Mouse (Mus musculus) CD4-positive, CD25-positive, alpha-beta regulatory T cell, adult 4 months (primary cell): ENCODE measurements around the gene Rnasel. TPM values are rescaled to one million over a fixed set of nuclear protein-coding genes. Genes with fewer than 3 reads are reported as not detected.
A peak's percentile ranks its signal among the peaks of the same experiment; 100 is the strongest.

Source experiments
- ATAC-seq: one replicate; pipeline ENCODE4 v1.8.0; 2017
- polyA plus RNA-seq, 2 experiments: library from polyadenylated mRNA; unstranded; fragments of 100-300 nt; shearing (Covaris generic); gene quantifications; one replicate each; pipeline ENCODE4 v1.2.1; 2017

Rnasel gene
- 10 to 100 TPM; 53.0 to 58.5 TPM for polyA plus RNA-seq

DNA sequence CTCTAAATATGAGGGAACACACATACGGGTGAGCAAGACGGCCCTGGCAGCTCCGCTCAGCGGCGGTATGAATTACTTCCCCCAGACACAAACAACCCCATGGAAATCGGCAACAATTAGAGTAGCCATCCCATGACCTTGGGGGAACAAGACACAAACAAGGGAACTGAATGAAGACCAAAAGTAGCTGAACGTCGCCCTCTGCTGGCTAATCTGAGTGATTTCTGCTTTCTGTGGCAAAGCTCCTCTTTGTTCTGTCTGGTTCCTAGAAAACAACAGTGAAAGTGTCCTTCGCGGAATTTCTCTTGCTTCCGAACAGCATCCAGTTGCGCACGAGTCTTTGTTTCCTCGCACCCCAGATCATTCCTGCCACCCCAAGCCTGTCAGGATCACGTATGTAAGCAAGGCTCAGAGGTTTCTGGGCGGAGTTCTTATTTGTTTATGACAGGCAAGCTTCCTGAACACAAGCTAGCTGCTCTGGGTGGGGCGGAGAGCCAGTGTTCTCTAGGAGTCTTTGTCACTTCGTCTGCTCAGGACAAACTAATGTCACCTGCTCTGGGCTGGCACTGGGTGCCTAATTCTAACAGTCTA is at the start of gene Rnasel:
Rnasel (plus strand) TSS at position 216 of the 591 bp plus-strand sequence.
- ATAC-seq, result peak; percentile 64

DNA sequence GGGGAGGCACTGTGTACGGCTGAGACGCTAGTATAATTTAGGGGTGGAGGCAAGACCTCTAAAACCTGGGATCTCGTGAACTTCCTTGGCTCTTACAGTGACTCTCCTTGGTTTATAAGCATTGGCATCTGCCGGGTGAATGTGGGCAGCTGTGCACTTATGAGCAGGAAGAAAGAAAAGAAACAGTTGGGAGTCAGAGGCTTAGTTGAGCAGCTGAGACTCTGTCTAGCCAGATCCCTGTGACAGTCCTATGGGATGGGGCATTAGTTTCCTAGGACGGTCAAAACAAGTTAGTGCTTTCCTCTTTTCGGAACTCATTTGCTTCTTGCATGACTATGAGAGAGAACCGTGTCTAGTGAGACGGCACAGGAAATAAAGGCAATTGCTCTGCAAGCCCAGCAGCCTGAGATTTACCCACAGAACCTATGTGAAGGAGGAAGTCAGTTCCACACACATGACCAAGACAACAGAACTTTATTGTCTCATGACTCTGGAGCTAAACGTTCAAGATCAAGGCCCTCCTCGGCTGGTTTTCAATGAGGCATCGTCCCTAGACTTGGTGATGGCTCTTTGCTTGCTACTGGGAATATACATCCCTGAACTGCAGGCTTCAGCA is 48.7 kb upstream of the Rnasel start:
- peak; percentile 74 for ATAC-seq

DNA sequence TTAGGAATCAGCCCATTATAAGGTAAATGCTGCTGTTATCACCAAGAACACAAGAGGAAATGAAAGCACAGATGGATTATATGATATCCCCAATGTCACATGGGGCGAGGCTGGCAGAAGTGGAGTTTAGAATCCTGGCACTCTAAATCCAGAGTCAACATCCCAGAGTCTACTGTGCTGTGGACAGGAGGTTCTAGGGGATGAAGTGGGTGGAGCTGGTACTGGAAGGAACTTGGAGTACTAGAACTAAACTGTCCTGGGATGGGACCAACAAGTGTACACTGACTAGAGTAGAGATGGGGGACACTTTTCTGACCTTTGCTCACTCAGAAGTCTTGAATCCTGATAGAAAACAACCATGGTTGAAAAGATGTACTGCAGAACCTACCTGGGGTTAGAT is 47.8 kb upstream of the Rnasel start:
- ATAC-seq, result no peak

DNA sequence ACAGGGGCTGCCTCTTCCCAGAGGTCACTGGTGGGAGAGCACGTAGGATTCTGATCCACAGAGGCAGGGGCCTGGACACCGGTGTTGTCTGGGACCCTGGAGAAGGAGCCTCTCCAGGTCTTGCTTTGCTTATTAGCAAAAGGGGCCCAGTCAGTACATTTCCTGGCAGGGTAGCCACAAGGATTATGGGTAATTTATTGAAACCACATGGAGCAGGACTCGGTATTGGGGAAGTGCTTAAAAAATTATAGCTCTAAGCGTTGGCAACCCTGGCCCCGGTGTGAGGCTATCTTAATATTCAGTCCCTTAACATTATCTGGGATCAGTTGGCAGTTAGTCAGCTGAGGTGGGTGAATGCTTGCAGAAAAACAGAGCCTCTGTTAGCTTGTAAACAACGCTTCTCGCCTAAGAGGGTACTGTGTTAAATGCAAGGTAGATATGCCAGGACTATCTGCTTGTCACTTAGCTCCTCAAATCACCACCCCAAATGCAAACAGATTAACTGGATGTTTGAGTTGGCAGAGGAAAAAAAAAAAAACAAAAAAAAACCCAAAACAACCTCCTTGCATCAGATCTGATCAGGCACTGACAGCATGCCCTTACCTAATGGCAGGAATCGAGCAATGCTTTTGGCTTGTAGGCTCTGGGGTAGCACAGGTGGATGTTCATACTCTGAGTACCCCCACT is 46.9 kb upstream of the Rnasel start:
- no peak for ATAC-seq

DNA sequence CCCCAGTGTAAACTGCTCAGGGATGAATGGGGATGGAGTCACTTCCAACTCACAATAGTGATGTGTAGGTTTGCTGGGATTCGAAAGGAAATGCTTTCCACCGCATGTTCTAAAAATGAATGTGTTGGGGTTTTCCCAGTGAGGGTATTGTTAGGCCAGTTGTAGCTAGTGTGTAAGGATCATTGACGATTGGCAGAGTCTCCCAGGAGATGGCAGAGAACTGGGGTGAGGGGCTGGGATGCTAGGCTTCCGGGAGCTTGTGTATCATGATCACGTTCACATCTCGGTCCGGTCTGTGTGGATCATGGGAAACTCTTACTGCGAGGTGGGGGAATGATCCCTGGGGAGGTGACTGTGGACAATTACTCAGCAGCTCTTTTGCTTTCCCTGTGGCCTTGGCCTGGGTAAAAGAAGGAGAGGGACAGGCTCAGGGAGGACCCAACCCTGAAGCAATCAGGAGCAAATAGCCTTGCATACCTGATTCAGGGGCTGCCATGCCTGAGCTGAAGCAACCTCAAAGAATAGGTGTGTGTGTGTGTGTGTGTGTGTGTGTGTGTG is 46.3 kb upstream of the Rnasel start:
- ATAC-seq, result peak; percentile 44

DNA sequence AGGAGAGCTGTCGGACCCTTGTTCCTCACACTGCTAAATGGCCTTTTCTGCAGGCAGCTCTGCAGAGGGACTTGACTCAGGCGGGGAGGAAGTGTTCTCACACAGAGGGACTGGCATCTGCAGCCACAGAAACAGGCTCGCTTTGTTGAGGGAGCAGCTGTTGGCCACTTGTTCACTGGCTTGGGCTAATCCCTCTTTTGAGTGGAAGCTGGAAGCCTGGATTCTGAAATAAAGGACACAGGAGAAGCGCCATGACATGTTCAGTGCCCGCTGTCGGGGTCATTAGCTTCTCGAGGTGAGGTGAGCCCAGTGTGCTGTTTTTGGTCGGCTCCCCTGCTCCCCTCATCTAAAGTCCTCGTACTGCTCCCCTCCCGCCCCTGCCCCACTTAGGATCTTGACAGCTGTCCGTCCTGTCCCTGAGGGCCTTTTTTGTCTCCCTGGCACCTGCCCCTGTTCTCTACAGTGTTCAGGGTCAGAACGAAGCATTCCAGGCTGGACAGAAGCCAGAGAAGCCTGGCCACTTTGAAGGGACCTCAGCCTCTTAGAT is 45.7 kb upstream of the Rnasel start:
- no peak for ATAC-seq

DNA sequence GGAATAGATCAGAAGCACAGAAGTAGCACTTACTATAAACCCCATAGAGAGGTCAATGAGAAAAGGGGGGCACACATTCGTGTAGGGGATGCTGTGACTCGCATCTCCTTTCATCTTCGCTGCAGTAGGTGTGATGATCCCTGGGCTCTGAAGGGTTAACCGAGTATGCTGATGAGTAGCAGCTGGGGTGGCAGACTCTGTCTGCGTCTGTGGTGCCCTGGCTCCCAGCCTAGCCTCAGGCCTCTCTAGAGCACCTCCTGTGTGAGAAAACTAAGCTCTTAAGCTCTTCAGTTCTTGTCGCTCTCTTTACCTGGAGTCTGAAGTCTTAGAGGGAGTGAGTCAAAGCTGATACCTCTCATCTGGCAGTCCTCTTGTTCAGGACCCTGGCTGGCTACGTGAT is 45.1 kb upstream of the Rnasel start:
- ATAC-seq, result no peak

DNA sequence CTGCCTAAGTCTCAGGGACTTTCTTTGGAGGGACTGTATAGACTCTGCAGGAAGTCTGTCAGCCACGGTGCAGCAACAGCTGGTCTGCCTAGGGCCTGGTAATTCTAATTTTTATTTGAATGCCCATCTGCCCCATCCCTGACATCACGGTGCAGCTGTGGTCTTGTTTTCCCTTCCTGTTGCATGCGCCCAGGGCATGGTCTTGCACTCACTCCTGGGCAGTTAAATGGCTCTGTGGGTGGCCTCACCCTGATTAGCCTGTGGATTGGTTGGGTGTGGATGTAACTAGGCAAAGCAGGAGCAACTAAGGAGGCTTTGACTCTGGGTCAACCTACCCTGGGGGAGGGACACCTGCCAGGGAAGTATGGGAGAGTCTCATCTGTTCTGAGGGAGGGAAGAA is 44.2 kb upstream of the Rnasel start:
- ATAC-seq, result no peak

DNA sequence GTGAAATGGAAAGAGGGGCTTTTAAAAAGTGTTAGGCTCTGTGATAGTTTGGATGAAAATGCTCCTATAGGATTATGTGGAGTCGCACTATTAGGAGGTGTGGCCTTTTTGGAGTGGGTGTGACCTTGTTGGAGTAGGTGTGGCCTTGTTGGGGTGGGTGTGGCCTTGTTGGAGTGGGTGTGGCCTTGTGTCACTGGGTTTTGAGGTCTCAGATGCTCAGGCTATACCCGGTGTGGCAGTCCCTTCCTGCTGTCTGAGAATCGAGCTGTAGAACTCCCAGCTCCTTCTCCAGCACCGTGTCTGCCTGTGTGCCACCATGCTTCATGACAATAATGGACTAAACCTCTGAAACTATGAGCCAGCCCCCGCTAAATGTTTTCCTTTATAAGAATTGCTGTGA is 40.6 kb upstream of the Rnasel start:
- no peak for ATAC-seq

DNA sequence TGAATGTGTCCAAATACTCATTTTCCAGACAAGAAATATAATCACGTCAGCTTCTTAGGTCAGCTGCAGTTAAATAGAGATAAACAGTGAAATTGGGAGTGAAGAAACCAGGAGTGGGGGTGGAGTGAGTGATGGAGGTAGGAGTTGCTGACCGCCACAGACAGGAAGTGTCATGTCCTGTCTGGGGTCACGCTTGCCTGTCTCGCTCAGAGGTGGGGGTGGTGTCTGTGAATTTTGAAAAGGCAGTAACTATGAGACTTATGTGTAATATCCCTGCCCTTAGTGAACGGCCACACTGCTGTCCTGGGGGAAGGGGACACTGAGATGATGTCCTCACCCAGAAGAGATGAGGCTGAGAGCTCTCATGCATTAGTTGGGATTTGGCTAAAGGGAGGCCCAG is 39.8 kb upstream of the Rnasel start:
- ATAC-seq, result peak; percentile 51

DNA sequence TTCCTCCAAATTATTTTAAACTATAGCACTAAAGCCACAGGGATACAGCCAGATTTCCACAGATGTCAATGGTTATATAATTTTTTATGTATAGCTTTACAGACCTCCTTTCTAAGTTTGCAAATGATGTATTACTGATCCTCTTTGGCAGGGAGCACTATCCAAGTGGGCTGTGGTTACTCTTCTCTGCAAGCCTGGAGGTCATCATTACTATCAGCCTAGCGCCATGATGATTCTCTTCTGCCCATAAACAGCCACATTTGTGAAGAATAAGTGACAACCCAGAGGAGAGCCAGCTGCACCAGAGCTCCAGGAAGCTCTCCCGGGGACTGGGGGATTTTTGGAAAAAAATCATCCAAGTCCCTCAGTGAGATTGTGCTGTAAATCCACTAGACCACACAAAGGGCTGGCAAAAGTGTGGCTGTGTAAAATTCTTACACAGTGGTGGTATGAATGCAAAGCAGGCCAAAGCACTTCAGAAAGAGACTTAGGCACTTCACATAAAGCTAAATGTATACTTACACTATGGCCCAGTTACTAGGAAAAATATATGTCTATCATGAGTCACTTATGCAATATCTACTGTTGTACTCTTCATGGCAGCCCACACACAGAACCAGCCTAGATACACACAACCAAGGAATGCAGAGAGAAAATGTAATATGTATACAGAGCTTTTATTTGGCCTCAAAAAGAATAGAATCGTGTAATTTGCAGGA is 37.5 kb upstream of the Rnasel start:
- ATAC-seq, result no peak

DNA sequence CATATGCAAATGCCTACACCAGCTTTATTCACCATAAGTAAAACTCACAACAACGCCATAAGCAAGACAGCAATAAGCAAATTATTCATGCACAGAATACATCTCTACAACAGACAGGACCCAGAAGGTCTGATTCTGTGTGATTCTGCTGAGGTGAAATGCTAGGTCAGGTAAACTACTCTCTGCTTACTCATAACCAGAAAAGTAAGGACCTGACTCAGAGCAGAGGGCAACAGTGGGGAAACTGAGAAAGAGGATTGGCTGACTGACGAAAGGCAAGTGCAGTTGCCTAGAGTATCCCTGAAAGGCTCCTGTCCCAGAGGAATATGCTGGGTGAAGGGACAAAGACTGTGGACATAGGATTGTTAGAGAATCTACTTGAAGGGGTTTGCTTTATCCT is 36.6 kb upstream of the Rnasel start:
- peak; percentile 51 for ATAC-seq

DNA sequence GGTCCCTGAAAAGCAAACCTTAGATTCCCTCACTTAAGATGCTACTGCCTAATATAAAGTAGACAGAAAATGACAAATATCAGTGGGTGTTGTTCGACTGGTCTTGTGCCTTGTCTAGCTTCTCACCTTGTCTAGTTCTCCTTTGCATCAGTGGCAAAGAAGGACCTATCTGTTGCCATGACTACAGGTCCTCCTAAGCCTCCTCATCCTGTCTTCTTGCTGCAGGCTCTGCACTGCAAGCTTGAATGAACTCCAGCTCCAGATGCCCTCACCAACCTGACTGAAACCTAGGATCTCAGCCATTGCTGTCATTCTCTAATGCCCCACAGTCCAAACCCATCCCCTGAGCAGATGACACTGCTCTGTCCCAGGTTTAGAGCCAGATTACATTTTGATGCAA is 31.2 kb upstream of the Rnasel start:
- ATAC-seq, result no peak

DNA sequence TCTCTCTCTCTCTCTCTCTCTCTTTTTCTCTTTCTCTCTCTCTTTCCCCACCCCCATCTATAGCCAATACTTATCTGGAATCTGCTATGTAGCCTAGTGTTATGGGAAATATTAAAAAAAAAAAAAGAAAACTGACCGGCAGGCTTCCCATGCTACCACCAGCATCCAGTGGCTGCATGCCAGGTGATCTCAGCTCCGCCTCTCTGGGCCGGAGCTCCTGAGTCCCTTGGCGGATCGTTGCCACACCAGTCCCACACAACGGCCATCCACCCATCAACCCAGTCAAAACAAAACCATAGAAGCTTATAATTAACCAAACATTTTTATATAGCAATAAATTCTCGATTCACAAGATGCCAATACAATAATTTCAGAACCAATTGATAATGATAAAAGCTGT is 28.3 kb upstream of the Rnasel start:
- ATAC-seq, result no peak

DNA sequence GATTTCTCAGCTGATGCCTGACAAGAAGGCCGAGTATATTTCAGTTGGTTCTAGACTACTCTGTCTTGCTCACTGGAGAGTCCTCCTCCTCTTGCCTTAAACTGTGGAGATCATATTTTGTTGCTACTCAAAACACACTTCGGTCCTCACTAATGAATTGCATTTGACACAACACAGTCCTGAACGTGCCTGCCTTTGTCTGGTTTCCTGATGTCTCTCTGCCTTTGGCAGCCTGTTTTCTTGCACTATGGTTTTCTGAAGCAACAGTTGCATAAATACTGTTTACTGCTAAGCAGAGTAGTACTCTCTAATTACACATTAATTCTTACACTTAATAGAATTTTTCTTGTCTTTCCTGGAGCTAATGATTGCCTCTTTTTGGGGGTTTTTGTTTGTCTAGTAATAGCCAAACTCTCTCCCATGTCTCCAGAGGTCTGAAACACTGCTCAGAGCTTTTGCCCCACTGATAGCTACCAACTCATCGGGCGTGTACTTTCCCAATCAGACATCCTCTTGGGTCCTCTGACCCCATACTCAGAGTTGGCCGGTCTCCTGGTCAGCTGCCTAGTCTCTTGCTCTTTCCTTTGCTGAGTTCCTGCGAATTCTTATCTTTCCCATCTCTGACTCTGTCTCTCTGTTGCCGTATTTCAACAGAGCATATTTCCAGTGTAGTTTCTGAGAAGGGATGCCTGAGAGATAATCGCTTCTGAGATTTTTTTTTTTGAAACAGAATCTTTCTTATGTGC is 27.5 kb upstream of the Rnasel start:
- ATAC-seq, result no peak

DNA sequence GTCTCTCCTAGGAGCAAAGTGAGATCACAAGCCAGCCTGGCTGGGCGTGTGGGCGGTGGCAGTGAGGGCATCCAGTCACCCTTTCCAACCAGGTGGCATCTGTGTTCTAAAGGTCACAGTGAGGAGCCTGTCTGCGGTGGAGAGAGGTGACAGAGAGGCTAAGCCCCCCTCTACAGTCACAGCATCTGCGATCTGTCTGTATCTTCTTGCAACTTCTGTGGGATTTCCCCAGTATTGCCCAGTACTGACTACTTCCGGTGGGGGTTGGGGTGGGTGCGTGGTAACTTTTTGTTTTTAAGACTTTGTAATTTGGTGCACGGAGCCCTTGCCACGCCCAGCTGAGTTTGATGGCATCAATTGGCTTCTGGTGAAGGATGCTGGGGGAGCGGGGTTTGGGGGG is 25.8 kb upstream of the Rnasel start:
- peak; percentile 95 for ATAC-seq

DNA sequence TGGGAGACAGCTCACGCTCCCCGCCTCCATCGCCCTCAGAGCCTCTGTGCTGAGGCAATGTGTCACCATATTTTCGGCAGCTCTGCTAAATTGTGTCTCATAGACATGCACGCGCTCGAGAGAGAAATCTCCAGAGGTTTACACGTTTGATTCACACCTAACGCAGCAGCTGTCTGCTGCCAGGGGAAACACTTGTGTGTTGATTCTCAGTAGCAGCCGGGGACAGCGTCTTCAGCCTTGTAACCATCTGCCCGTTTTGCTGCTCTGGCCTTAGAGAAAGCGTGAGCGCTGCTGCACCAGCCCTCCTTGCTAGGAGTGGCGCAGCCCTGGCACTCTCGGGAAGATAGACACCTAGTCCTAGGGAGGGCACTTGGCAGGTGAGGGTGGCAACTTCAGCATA is 22.6 kb upstream of the Rnasel start:
- no peak for ATAC-seq

DNA sequence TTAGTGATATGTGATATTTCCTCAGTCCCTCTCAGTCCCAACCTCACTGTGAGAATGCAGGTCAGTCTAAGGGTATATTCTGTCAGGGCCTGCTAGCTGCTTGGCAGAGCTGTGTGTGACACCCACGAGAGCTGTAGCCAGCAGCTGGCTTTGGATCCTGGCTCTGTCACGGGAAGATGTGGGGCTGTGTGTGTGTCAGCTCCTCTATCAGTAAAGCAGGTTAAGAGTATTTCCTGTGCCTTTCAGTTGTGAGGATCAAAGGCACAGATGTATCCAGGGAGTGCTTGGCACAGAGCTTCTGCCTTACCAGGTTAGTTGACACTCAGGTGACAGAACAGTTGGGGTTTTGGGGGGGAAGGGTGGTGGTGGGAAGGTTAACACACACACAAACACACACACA is 19.4 kb upstream of the Rnasel start:
- ATAC-seq, result peak; percentile 63

DNA sequence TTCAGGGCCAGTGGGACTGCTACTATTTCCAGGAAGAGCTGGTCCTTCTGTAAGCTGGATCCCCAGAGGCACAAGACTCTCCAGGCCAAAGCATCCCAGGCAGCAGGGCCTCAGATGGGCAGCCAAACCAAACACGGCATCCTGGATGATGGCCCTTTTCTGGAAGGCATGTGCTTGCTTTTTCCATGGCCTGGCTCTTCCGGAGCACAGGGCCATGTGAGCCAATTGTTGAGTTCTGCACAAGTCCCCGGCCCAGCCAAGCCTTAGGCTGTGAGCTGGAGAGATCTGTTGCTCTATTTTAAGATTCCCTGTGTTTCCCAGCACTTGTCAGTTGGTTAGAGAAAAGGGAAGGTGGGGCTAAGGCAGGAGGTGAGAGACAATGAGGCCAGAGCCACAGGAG is 18.6 kb upstream of the Rnasel start:
- no peak for ATAC-seq

DNA sequence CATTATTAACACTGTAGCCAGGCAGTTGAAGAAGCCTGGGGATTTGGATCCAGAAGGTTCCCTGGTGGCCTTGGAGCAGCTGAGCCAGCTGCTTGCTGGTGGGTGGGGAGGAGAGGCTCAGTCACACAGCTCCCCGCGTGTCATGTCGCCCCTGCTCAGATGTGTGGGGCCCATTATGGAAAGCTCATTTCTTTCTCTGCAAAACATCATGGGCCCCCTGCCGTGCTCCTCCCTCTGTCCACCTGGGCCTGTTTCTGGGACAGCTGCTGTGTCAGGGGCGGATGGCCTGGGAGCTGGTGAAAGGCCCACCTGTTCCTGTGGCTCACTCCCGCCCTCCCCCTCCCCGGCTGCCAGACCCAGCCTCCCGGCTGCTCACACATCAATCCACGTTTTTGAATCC is 16.0 kb upstream of the Rnasel start:
- no peak for ATAC-seq

DNA sequence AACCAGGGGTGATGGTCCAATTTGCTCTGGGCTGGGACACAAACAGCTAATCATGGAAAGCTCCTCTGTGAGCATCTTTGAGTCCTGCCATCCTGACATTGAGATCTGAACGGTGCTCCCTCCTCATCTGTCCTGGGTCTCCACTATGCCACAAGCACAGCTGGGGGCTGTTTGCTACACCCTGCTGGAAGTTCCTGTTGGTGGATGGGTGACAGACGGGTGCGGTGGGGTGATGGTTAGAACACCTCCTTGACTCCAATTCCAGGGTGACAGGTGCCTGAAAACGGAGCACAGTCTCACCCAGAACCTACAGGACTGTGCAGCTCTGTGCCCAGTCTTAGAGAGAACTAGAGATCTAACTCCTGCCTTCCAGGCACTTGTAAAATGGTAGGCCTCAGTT is 14.4 kb upstream of the Rnasel start:
- no peak for ATAC-seq

DNA sequence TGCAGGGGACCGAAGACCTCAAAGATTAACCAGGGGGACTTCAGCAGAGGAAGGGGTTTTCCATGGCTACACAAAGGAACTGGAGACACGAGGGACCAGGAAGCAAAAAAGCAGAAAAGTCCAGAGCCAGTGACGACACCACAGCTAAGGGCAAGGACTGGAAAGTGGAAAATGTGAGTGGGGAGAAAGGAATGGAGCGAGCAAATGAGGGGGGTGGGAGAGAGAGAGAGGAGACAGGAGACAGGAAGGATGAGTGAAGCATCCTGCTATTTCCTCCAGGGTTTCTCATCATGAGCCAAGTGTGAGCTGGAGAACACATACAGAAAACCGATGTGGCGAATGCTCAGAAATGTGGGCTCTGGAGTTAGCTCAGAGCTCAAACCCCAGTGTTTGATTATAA is 13.1 kb upstream of the Rnasel start:
- no peak for ATAC-seq
